Mouse (Mus musculus) retina, embryonic 14.5 days (tissue): ENCODE data around the gene Nav2.

Experiments used
- DNase-seq: peaks from one replicate; pipeline ENCODE4 v3.0.0-alpha.2; 2015; ENCODE audit warnings: low spot score

Nav2 gene

GRCm38 (mm10) chr7:49330181-49330580 is 421.7 kb downstream of the Nav2 start:
- no peak for DNase-seq

DNA sequence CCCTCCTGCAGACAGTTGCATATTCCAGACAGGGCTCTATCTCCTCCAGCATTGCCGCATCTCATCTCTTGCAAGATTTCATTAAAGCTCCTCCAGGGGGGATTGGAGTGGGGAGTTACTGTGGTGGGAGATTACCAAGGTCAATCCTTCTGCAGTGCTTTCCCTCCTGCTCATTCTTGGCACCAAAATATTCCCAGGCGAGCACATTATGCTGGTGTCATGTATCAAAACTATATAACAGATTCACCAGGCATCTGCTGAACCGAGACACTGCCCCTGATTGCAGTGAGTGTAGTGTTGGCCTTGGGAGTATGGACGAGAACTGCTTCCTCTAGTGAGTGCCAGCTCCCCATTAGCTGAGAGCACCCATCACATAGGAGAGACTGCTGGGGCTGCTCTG is 423.4 kb downstream of the Nav2 start:
- DNase-seq: no peak

GRCm38 (mm10) chr7:49332644-49333043 is 424.1 kb downstream of the Nav2 start:
- DNase-seq: no peak

- no peak for DNase-seq
Observed at GRCm38 (mm10) chr7:49334163-49334562, 425.6 kb downstream of the Nav2 start.

DNA sequence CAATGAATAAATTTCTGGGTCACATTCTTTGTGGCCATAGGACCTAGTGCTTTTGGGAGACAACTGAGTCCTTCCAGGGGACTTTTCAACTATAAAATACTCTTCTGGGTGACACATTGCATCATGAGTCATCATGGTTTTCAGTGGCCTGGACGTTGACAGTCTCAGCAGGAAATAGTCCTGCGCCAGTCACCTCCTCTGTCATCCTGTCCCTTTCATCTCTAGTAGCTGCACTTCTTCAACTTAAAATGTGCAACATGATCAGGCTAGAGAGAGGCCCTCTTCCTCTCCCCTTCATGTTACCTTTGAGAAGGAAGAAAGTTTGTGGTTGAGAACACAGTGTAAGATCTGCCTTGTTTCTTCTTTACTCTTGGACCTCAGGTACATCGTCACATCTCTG is 426.5 kb downstream of the Nav2 start:
- no peak for DNase-seq

- no peak for DNase-seq
Observed at GRCm38 (mm10) chr7:49336725-49337124, 428.2 kb downstream of the Nav2 start.

DNA sequence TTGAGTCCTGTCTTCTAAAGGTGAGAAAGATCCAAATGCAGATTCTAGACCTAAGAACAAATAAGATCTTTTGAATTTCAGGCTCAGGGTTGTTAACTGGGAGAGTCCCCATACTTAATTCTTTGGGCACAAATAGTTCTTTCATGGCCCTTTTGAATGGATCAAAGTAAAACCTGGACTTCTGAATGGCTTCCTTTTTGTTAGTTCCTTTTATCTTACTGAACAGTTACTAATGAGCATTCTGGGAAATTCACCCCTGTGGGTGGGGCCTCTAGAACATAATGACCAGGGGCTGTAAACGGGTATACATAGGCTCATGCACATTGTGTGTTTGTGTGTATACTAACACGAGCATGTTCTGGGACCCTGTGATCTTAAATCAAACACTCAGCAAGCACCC is 429.2 kb downstream of the Nav2 start:
- DNase-seq: no peak

DNA sequence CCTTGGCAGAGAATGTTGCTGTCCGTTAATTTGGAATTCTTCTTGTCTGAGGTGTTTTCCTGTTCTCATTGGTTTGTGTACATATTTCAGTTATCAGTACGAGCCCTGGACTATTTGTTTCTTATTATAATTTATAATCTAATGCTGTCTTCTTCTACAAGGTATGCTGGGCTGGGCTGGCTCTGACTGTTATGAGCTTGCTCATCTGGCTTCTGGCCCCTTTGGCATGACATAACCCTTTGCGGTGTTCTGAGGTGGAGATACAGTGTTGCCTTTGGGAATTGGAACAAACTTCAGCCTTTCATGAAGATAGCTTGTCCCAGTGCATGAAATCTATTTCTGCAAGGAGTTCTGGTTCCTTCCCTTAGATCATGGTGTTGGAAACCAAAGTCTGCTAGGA is 431.4 kb downstream of the Nav2 start:
- no peak for DNase-seq

- DNase-seq: peak; percentile 44
Observed at GRCm38 (mm10) chr7:49341151-49341918, 432.8 kb downstream of the Nav2 start.

GRCm38 (mm10) chr7:49341919-49342529 is 433.5 kb downstream of the Nav2 start:
- DNase-seq: no peak

DNA sequence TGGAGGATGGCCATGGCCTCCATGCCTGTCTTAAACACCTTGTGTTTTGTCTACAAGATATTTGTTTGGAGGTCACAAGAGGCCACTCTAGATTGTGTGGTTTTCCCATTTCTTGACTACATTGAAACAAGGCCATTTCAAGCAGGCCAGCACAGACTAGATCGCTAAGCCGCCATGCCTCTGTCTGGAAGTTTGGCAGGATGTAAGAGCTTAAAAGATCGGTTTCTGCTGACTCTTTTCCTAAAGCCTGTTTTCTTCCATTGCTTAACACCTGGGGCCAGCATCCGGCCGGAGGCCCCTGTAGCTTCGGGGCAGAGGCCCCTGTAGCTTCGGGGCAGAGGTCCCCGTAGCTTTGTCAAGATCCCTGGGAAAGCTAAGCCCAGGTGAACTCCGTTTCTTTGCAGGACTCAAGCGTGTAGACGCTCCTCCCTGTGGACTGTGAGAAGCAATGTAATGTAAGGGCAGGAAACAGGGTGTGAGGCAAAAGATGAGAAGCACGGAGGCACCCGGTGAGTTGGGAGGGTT is 434.1 kb downstream of the Nav2 start:
- DNase-seq: no peak

- peak; percentile 30 for DNase-seq
Observed at GRCm38 (mm10) chr7:49343081-49343600, 434.6 kb downstream of the Nav2 start.

- DNase-seq: no peak
Observed at GRCm38 (mm10) chr7:49343752-49344484, 435.4 kb downstream of the Nav2 start.

GRCm38 (mm10) chr7:49347338-49348272 is 439.1 kb downstream of the Nav2 start:
- DNase-seq: no peak

DNA sequence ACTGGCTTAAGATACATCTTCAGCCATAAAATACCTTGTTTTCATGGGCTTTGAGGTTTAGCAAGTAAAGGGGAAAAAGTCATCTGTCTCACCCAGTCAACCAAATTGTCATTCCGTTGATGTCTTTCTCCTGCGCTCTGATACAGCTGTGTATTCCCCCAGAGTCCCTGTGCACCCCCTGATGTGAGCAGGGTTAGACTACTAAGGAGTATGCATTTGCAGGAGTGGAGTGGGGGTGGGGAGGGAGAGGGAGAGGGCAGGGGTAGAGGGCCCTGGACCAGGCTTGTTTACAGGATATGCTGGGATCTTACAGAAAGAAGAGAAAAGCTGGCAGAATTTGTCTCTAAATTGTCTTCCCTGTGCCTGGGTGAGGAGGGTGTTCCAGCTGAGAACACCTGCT is 440.1 kb downstream of the Nav2 start:
- DNase-seq: no peak

GRCm38 (mm10) chr7:49350321-49351007 is 441.9 kb downstream of the Nav2 start:
- DNase-seq: no peak

DNA sequence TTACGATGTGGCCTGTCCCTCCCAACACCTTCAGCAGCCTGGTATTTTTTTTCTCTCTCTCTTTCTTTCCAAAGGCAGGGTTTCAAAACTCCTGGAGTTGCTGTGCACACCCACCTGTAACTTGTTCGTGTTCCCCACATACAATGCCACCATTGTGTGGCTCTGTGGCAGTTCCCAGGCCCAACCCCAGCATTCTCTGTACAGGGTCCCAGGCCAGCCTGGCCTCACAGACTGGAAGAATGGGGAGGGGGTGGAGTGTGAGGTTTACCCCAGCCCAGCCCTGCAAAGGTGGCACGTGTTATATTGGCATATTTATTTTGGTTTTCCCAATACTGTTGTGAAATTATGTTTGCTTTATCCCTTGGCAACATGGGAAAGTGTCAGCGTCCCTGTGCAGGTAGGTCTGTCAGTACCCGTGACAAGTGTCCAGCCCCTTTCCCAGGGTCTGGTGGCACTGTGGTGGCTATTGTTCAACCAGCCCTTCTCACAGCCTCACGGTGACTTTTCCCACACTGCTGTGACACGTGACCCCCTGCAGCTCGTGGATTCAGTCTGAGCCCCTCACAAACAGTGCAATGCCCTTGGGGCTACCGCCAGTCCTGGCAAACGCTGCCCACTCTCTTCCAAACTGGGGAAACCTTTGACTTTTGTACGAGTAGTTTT is 443.2 kb downstream of the Nav2 start:
- DNase-seq: no peak

DNA sequence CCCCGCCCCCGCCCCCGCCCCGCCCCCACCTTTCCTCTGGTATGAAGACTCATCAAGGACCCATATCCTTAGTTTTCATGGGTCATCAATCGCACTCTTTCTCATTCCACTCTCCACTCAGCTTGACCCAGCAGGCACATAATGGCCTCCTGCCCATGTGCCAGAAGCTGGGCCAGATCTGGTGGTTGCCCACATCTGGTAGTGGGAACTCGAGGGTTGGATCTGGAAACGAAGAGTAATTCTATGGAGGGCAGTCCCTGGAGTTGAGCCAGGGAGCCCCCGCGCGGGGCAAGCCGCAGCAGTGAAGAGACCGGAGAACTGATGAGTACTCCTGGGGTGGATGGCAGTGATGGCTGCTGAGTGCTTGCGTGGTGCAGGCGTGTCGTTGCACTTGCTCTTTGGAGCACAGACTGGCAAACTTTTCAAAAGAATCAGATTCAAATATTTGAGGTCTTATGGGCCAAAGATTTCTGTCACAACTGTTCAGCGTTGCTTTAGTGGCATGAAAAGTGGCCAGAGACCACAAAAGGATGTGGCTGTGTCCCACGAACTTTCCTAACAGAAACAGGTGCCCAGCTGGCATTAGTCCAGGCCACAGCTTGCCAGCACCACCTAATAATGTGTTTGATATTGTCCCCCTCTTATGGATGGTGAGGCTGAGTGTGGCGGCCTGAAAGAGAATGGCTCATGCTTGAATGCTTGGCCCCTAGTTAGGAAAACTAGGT is 449.1 kb downstream of the Nav2 start:
- no peak for DNase-seq

GRCm38 (mm10) chr7:49359120-49359519 is 450.6 kb downstream of the Nav2 start:
- DNase-seq: no peak

- no peak for DNase-seq
Observed at GRCm38 (mm10) chr7:49360597-49360996, 452.1 kb downstream of the Nav2 start.
